Mouse (Mus musculus) erythroblast, embryonic 14.5 days (primary cell): Measurements from ENCODE around the gene Mthfsd.

ENCODE experiments used
- GATA1 ChIP-seq: IDR thresholded peaks from 2 replicates; pipeline ENCODE4 v1.6.1; 2012; ENCODE audit warnings: low read length, inconsistent platforms, mixed read lengths
- TAL1 ChIP-seq: IDR thresholded peaks from 3 replicates; pipeline ENCODE4 v1.6.1; 2012; ENCODE audit warnings: low read length, inconsistent platforms, mixed read lengths

GRCm38 (mm10) chr8:121074108-121074847 lies 33.9 kb downstream of the Mthfsd start:
- TF ChIP-seq GATA1 (no peak), TAL1 (no peak)
